14 mouse cellular contexts compared by ENCODE assay signal in the genomic region with DNA sequence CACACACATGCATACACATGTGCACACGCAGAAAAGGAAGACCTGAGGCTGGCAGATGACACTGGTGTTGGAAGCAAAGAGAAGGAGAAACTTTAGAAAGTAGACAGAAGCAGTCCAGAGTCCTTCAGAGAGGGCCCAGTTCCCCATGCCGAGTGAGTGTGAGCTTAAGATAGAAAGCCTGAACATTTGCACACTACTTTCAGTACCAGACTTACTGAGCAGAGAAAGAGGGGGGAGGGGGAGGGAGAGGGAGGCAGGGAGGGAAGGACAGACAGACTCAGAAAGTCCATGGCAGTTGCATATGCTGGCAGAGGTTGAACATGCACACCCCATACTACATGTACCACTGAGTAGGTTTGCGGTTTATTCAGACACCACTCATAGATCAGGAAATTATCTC.
"Had no signal": no experiment of that assay in that cellular context is flagged by ENCODE, and none has a peak within 500 bp of the region (broad histone marks: within the 10 kb centered on the region; RNA-seq: fewer than 3 reads in every experiment).

No protein-coding gene starts in this region.

- H3K27ac ChIP-seq: left cerebral cortex, adult 2 months; limb, embryonic 10.5 days; macrophage; midbrain, embryonic 10.5 days; neural tube, embryonic 12.5 days; stomach, embryonic 15.5 days had no signal

- DNase-seq: kidney, postnatal 10 days; lung, embryonic 14.5 days; lung, postnatal 14 days; midbrain, embryonic 14.5 days; spleen, adult 18-20 months; thymus, postnatal 36 days had no signal

- H3K4me2 ChIP-seq: liver, embryonic 11.5 days; lung, embryonic 14.5 days; neural tube, embryonic 12.5 days; stomach, embryonic 15.5 days had no signal

- H3K9ac ChIP-seq: lung, embryonic 14.5 days; neural tube, embryonic 12.5 days; stomach, embryonic 15.5 days had no signal

- H3K4me3 ChIP-seq: left cerebral cortex, adult 2 months; limb, embryonic 10.5 days; midbrain, embryonic 10.5 days; myocyte; neural tube, embryonic 12.5 days; stomach, embryonic 15.5 days had no signal

- H3K36me3 ChIP-seq: limb, embryonic 10.5 days; midbrain, embryonic 10.5 days; neural tube, embryonic 12.5 days; stomach, embryonic 15.5 days had no signal

- H3K4me1 ChIP-seq: midbrain, embryonic 10.5 days; neural tube, embryonic 12.5 days; stomach, embryonic 15.5 days had no signal

- H3K9me3 ChIP-seq: limb, embryonic 10.5 days; midbrain, embryonic 10.5 days; neural tube, embryonic 12.5 days; stomach, embryonic 15.5 days had no signal

- H3K27me3 ChIP-seq: neural tube, embryonic 12.5 days; stomach, embryonic 15.5 days had no signal
